Mouse (Mus musculus) CH12.LX (cell line): Measurements from ENCODE around the gene Phyhd1. TPM values are rescaled to one million over a fixed set of nuclear protein-coding genes. Genes with fewer than 3 reads are reported as not detected.

Experiments
- DNase-seq: peaks from one replicate; pipeline ENCODE4 v3.0.0-alpha.2; 2013; ENCODE audit errors: extremely low read depth
- H3K27ac ChIP-seq: 2 replicates; pipeline ENCODE4 v1.5.1; 2012; ENCODE audit warnings: low read depth, mild to moderate bottlenecking, control low read depth, moderate library complexity; ENCODE audit not compliant: insufficient read depth
- H3K27me3 ChIP-seq: replicated peaks from 2 replicates; pipeline ENCODE3; 2012; ENCODE audit warnings: inconsistent platforms
- H3K36me3 ChIP-seq, 2 experiments: replicated peaks in 1 of 2; 2 replicates each; pipeline versions ENCODE3 to v1.6.1; 2012; ENCODE audit warnings: inconsistent platforms in 1 of 2, low read length in 1 of 2, mild to moderate bottlenecking in 1 of 2, mixed read lengths in 1 of 2, moderate library complexity in 1 of 2; ENCODE audit not compliant: control insufficient read depth in 1 of 2, insufficient read depth in 1 of 2
- H3K4me1 ChIP-seq, 2 experiments: 2 replicates each; pipeline ENCODE4 v1.6.1; 2012; ENCODE audit warnings: inconsistent platforms in 1 of 2, moderate library complexity in 1 of 2; ENCODE audit not compliant: insufficient read depth in 2 of 2, control insufficient read depth in 1 of 2
- H3K4me2 ChIP-seq: 2 replicates; pipeline ENCODE4 v1.6.1; 2012; ENCODE audit warnings: low read depth, mild to moderate bottlenecking, control low read depth; ENCODE audit not compliant: poor library complexity, insufficient read depth, severe bottlenecking
- H3K4me3 ChIP-seq, 3 experiments: fragments of 150-350 bp in 1 of 3; sonication (generic) in 1 of 3; replicated peaks in 1 of 3; 2 replicates each; pipeline versions ENCODE3 to v1.5.1; 2011 to 2012; ENCODE audit warnings: low read depth in 2 of 3, low read length in 2 of 3, mild to moderate bottlenecking in 2 of 3, moderate library complexity in 2 of 3, control low read depth in 1 of 3, improper control_type of control experiment in 1 of 3, inconsistent platforms in 1 of 3, mixed read lengths in 1 of 3; ENCODE audit not compliant: poor library complexity in 1 of 3
- H3K79me2 ChIP-seq: replicated peaks from 2 replicates; pipeline ENCODE4 v1.6.1; 2012; ENCODE audit warnings: mild to moderate bottlenecking, moderate library complexity; ENCODE audit not compliant: control insufficient read depth, poor library complexity, insufficient read depth, severe bottlenecking; ENCODE audit errors: extremely low read depth
- H3K9ac ChIP-seq: 2 replicates; pipeline ENCODE4 v1.6.1; 2012; ENCODE audit warnings: low read depth, mild to moderate bottlenecking, control low read depth, moderate library complexity; ENCODE audit not compliant: insufficient read depth
- H3K9me3 ChIP-seq: replicated peaks from 2 replicates; pipeline ENCODE3; 2012; ENCODE audit warnings: low read length, inconsistent platforms, mixed read lengths
- BHLHE40 ChIP-seq: IDR thresholded peaks from 2 replicates; pipeline ENCODE4 v1.6.1; 2011; ENCODE audit warnings: mild to moderate bottlenecking, low read depth, low read length, improper control_type of control experiment
- CHD1 ChIP-seq: IDR thresholded peaks from 2 replicates; pipeline ENCODE4 v1.6.1; 2012; ENCODE audit warnings: low read depth, low read length, improper control_type of control experiment, inconsistent platforms
- CHD2 ChIP-seq: IDR thresholded peaks from 2 replicates; pipeline ENCODE4 v1.6.1; 2011; ENCODE audit warnings: low read length, improper control_type of control experiment
- E2F4 ChIP-seq: IDR thresholded peaks from 2 replicates; pipeline ENCODE4 v1.6.1; 2011; ENCODE audit warnings: low read depth, low read length, improper control_type of control experiment; ENCODE audit not compliant: insufficient replicate concordance
- ELF1 ChIP-seq: IDR thresholded peaks from 2 replicates; pipeline ENCODE4 v1.6.1; 2014; ENCODE audit warnings: low read depth, mild to moderate bottlenecking, inconsistent platforms, low read length, improper control_type of control experiment
- ETS1 ChIP-seq: conservative IDR thresholded peaks from 2 replicates; pipeline ENCODE4 v1.6.1; 2012; ENCODE audit warnings: low read depth, mild to moderate bottlenecking, inconsistent platforms, low read length, improper control_type of control experiment, moderate library complexity
- HCFC1 ChIP-seq: IDR thresholded peaks from 2 replicates; pipeline ENCODE4 v1.6.1; 2012; ENCODE audit warnings: low read depth, mild to moderate bottlenecking, inconsistent platforms, low read length, improper control_type of control experiment
- IRF4 ChIP-seq: IDR thresholded peaks from 2 replicates; pipeline ENCODE4 v1.6.1; 2014; ENCODE audit warnings: low read depth, mild to moderate bottlenecking, inconsistent platforms, low read length, improper control_type of control experiment
- KAT2A ChIP-seq: IDR thresholded peaks from 2 replicates; pipeline ENCODE4 v1.6.1; 2012; ENCODE audit warnings: low read length, improper control_type of control experiment, inconsistent platforms; ENCODE audit not compliant: insufficient replicate concordance
- MAX ChIP-seq: IDR thresholded peaks from 2 replicates; pipeline ENCODE4 v1.6.1; 2011; ENCODE audit warnings: low read length, improper control_type of control experiment
- MYC ChIP-seq: IDR thresholded peaks from 2 replicates; pipeline ENCODE4 v1.6.1; 2011; ENCODE audit warnings: low read depth, mild to moderate bottlenecking, improper control_type of control experiment, low read length
- NELFE ChIP-seq: IDR thresholded peaks from 2 replicates; pipeline ENCODE4 v1.6.1; 2011; ENCODE audit warnings: low read depth, low read length, improper control_type of control experiment
- NRF1 ChIP-seq: IDR thresholded peaks from 2 replicates; pipeline ENCODE4 v1.6.1; 2014; ENCODE audit warnings: low read depth, mild to moderate bottlenecking, inconsistent platforms, low read length, improper control_type of control experiment, moderate library complexity
- POLR2A ChIP-seq: IDR thresholded peaks from 2 replicates; pipeline ENCODE4 v1.6.1; 2011; ENCODE audit warnings: low read depth, mild to moderate bottlenecking, improper control_type of control experiment, low read length
- POLR2AphosphoS2 ChIP-seq: IDR thresholded peaks from 2 replicates; pipeline ENCODE4 v1.6.1; 2011; ENCODE audit warnings: low read depth, low read length, improper control_type of control experiment
- RAD21 ChIP-seq: IDR thresholded peaks from 2 replicates; pipeline ENCODE4 v1.6.1; 2011; ENCODE audit warnings: low read depth, mild to moderate bottlenecking, low read length, improper control_type of control experiment, moderate library complexity
- RCOR1 ChIP-seq: conservative IDR thresholded peaks from 2 replicates; pipeline ENCODE4 v1.6.1; 2012; ENCODE audit warnings: low read depth, mild to moderate bottlenecking, inconsistent platforms, low read length, improper control_type of control experiment
- TCF12 ChIP-seq: IDR thresholded peaks from 2 replicates; pipeline ENCODE4 v1.6.1; 2014; ENCODE audit warnings: low read depth, mild to moderate bottlenecking, inconsistent platforms, low read length, improper control_type of control experiment
- UBTF ChIP-seq: IDR thresholded peaks from 2 replicates; pipeline ENCODE4 v1.6.1; 2012; ENCODE audit warnings: low read depth, mild to moderate bottlenecking, inconsistent platforms, low read length, improper control_type of control experiment, moderate library complexity
- USF1 ChIP-seq: IDR thresholded peaks from 2 replicates; pipeline ENCODE4 v1.6.1; 2014; ENCODE audit warnings: low read depth, mild to moderate bottlenecking, inconsistent platforms, low read length, improper control_type of control experiment
- USF2 ChIP-seq: conservative IDR thresholded peaks from 2 replicates; pipeline ENCODE4 v1.6.1; 2011; ENCODE audit warnings: low read depth, low read length, improper control_type of control experiment
- ZC3H11A ChIP-seq: IDR thresholded peaks from 2 replicates; pipeline ENCODE4 v1.6.1; 2012; ENCODE audit warnings: low read depth, mild to moderate bottlenecking, inconsistent platforms, low read length, improper control_type of control experiment
- ZMIZ1 ChIP-seq: IDR thresholded peaks from 2 replicates; pipeline ENCODE4 v1.6.1; 2012; ENCODE audit warnings: low read depth, mild to moderate bottlenecking, inconsistent platforms, low read length, improper control_type of control experiment
- ZNF384 ChIP-seq: IDR thresholded peaks from 2 replicates; pipeline ENCODE4 v1.6.1; 2012; ENCODE audit warnings: low read depth, low read length, improper control_type of control experiment, inconsistent platforms
- dilution Hi-C: fragments of 300-500 bp; cut with MboI; formaldehyde crosslinking; loops from 2 replicates; pipeline ENCODE4 v1.14.3; 2020; ENCODE audit warnings: low sequenced_read_pairs; ENCODE audit not compliant: extremely low pct_unique_long_range_greater_than_20kb, extremely low pct_ligation_motif_present
- in situ Hi-C: fragments of 300-500 bp; cut with MboI; formaldehyde crosslinking; loops from 3 replicates; pipeline ENCODE4 v1.14.3; 2019; ENCODE audit warnings: low sequenced_read_pairs, low pct_ligation_motif_present, low pct_unique_long_range_greater_than_20kb, mixed read lengths
- polyA plus RNA-seq: library from polyadenylated mRNA; unstranded; fragments of >175 nt; gene quantifications from 2 replicates; pipeline ENCODE4 v1.2.1, GENCODE M21; 2012; ENCODE audit warnings: low read depth; ENCODE audit not compliant: insufficient read length
- total RNA-seq, 2 experiments: library from RNA; depleted of rRNA; stranded (reverse); fragments of 300-350 nt in 1 of 2; fragments of >200 nt in 1 of 2; gene quantifications; 2 replicates each; pipeline ENCODE4 v1.2.3; 2012 to 2014

Gene Phyhd1
- total and polyA plus RNA-seq, 3 experiments = 7.1 to 9.7 (median 8.9) TPM

DNA sequence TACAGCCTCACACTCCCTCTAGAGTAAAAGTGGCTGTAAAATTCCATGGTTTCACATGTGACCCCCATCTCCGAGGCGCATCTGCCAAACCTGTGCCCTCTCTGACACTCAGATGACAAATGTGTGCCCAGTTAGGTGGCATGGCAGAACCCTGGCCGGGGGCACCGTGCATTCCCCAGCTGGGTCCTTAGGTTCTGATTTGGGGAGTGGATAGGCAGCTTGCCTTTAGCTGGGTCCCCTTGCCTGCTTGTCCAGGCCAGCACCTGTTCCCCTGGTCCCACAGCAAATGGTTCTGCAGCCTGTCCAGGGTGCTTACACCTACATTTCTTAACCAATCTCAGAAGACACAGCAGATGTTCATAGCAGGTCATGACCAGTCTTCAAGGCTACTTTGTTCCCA is 22.6 kb upstream of the Phyhd1 start:
- peaks cover 14 to 42% of the 10 kb centered on the region in 2 experiments for H3K4me1 ChIP-seq
- no peak overlapping the region for H3K4me2 ChIP-seq
- no peak overlapping the region for H3K27ac ChIP-seq
- in situ Hi-C loops (loop anchor here (10.0 kb wide), 1 partner anchor 59 kb away; no protein-coding TSS in a partner anchor), dilution Hi-C loops (no loop called here)
- no peaks in the 10 kb centered on the region for H3K79me2 ChIP-seq
- H3K9ac ChIP-seq = no peak overlapping the region
- DNase-seq = no peak
- H3K36me3 ChIP-seq = peaks cover 21 to 72% of the 10 kb centered on the region in 2 experiments
- no peaks in the 10 kb centered on the region for H3K9me3 ChIP-seq
- TF ChIP-seq ZMIZ1 (no peak), NRF1 (no peak), E2F4 (no peak), KAT2A (no peak), CHD1 (no peak), USF1 (no peak), USF2 (no peak), CHD2 (no peak), HCFC1 (no peak), ETS1 (no peak), POLR2A (no peak)
- no peaks in the 10 kb centered on the region for H3K27me3 ChIP-seq
- no peak overlapping the region for H3K4me3 ChIP-seq

DNA sequence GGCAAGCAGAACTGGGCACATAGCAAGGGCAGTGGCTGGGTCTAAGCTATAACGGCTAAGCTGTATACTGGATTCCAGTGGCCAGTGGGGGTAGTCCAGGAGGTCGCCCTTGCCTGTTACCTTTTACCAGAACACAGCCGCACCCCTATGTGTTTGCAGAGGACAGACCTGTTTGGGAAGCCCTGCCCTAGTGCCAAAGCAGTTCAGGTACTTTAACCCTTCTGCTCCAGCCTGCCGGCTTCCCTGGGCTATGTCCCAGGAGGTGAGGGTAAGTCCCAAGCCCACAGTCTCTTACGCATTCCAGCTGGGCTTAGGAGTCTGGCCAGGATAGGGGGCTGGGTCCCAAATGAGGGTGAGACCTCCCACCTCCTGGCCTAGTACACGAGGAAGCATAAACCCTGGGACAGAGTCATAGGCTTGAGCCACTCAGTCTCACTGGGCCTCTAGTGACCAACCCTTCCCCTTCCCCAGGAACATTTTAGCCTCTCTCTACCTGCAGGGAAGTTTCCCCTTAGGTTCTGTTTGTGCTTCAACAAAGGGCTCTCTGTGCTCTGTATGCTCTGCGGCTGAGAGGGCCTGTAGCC is 21.3 kb upstream of the Phyhd1 start:
- dilution Hi-C loops (no loop called here), in situ Hi-C loops (loop anchor here (10.0 kb wide), 1 partner anchor 60 kb away; no protein-coding TSS in a partner anchor)
- TF ChIP-seq BHLHE40 (no peak), E2F4 (no peak), MAX (no peak), NELFE (no peak), POLR2A (no peak), POLR2AphosphoS2 (no peak), MYC (no peak), ELF1 (no peak), RCOR1 (no peak), IRF4 (no peak), RAD21 (no peak), ETS1 (no peak), ZNF384 (no peak), UBTF (no peak), ZC3H11A (no peak), TCF12 (no peak)
- H3K4me1 ChIP-seq = peaks cover 11 to 32% of the 10 kb centered on the region in 2 experiments
- no peak overlapping the region for H3K27ac ChIP-seq
- H3K27me3 ChIP-seq = no peaks in the 10 kb centered on the region
- DNase-seq = no peak
- H3K9me3 ChIP-seq = no peaks in the 10 kb centered on the region
- H3K4me3 ChIP-seq = no peak overlapping the region
- H3K9ac ChIP-seq = no peak overlapping the region
- H3K4me2 ChIP-seq = no peak overlapping the region
- H3K79me2 ChIP-seq = no peaks in the 10 kb centered on the region
- peaks cover 21 to 79% of the 10 kb centered on the region in 2 experiments for H3K36me3 ChIP-seq
